Mouse (Mus musculus): ENCODE measurements at regions not wholly inside any gene's neighbourhood (a gene's known extent, or its start where the extent isn't known, plus 50 kb on each side); places are given as distances from the start of the nearest gene placed in this dataset.

GRCm38 (mm10) chr8:8376791-8377190 is 284.3 kb downstream of the Efnb2 start:
- no peak for DNase-seq

DNA sequence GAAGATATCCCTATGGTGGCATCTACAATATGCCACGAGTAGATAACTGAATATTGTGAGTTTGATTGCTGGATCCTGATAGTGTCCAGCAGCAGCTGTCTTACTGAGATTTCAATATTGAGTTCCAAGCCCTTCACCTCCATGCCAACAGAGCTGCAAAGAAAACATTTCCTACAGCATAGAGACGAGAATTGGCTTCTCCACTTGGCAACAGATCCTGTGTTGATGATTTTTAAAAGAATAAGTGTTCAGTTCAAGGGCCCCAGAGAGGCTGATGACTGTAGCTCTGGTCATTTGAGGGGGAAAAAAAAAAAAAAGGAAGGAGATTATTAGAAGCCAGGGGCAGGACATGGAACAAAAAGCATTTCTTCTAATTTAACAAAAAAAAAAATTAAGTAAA is 284.7 kb downstream of the Efnb2 start:
- DNase-seq: no peak

GRCm38 (mm10) chr8:8367282-8367871 is 293.7 kb downstream of the Efnb2 start:
- no peak for DNase-seq

DNA sequence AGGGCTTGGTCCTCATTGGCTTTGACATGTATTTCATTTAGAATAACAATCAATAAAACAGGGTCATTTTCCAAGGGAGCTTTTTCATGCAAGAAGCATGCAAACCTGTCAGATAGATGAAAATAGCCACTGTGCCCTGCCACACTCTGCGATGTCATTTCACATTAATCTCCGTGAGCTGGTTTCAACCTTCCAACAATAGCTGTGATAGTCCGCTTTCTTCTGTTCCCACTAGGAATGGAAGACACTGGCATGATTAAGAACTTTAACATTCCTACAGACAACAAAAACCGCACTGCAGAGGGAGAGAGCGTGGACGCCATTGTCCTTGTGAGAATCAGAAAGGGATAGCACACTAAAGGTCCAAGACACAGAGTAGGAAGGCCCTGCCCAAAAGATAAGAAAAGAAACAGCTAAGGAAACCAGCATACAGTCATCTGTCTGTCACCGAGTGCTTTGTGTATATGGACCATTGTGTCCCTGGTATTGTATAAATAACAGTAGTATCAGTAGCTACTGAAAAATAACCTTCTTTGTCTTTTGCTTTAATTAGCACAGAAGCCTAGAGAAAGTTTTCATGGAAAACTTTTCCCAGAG is 299.0 kb downstream of the Efnb2 start:
- DNase-seq: no peak

GRCm38 (mm10) chr8:8360586-8360985 is 300.5 kb downstream of the Efnb2 start:
- DNase-seq: no peak

DNA sequence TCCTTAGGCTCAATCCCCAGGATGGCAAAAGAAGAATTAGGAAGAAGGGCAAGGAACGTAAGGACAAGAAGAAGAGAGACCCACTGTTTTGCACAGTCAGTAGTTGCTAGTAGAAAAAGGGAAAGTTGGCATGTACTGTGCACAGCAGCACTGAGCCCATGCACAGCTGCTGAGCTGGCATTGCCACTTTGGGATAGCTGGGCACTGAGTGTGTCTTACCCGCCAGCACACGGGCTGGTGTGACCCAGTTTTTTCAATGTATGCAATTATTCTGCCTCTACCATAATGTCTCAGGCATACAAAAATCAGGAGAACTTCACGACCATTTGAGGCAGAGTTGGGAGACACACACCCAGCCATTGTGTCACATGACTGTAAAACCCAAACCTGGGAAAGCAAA is 306.1 kb downstream of the Efnb2 start:
- no peak for DNase-seq

DNA sequence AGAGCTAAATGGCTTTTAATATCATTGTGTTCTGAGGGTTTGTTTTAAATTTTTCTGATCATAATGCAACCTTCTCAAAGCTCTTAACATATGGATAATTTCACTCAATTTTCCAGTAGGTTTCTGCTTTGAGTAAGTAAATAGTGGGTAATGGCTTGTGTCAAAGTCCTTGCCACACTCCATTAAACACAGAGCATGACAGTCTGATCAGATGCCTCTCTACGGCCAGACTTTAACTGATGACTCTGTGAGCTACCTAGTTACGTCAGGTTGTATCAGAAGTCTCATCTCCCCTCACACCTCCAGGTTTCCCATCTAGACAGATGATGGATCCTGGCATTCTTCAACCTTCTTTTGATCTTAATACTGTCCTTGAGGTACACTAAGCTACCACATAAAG is 316.4 kb downstream of the Efnb2 start:
- no peak for DNase-seq

DNA sequence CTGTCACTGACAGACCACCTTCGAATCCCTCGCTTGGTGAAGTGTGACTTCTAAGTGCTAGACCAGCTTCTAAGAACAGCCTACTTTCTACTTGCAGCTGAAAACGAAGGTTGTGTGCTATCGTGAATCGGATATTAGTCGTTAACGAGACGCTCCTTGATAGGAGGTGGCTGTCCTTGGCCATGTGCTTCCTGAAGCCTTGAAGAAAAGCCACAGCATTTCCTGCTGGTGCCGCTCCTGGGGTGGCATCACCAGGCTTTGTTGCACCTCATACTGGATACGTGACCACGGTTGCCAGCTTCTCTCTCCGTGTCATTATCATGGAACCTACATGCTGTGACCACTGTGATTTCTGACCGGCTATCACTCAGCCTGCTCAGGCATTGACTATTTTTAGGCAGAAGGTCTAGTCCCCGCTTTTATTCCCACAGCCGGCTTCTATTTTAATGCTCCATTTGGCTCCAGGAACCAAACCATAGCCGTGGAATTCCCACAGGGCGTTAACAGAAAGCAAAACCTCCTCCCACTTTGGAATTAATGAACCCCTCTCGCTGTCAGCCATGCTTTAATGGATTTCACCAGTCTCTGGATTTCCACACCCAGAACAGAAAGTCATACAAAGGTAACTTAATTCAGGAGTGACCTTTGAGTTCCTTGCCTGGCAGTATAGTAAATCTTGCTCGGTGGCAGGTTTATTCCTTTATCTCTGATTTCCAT is 325.6 kb downstream of the Efnb2 start:
- peak; percentile 7 for DNase-seq

DNA sequence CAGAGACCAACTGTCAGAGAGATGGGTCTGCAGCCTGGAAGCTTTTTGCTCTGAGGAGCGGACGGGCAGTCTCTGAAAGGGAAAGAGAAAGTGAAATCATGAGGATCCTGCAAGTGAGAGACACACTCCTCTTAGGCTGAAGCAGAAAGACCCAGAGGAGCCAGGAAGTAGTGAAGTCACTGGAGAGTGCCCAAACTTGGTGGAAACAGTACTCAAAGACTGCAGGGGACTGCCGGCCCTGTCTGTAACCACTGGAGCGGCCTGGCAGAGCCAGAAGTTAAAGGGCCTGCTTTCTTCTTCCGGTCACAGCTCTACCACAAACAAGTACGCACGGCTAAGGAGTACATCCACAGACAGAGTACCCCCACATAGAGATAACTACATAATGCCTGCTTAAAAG is 326.5 kb downstream of the Efnb2 start:
- DNase-seq: peak; percentile 28

DNA sequence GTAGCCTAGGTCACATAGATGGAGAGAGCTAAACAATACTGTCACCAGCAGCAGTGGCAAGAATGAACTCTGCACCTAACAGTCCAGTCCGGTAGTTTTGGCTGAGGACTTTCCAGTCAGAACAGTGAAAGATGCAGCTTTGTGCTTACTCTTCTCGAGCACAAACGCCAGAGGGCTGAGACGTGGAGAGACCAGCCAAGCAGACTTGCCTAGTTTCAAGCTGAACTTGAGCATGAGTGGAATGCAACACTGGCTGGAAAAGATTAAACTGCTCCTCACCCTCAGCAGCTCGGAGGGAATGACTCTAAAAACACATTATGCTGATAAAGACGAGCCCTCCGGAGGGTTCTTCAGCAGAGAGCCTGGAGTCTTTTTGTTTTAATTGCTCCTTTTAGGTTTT is 329.8 kb downstream of the Efnb2 start:
- DNase-seq: no peak

GRCm38 (mm10) chr8:8328010-8328666 is 332.9 kb downstream of the Efnb2 start:
- DNase-seq: no peak

DNA sequence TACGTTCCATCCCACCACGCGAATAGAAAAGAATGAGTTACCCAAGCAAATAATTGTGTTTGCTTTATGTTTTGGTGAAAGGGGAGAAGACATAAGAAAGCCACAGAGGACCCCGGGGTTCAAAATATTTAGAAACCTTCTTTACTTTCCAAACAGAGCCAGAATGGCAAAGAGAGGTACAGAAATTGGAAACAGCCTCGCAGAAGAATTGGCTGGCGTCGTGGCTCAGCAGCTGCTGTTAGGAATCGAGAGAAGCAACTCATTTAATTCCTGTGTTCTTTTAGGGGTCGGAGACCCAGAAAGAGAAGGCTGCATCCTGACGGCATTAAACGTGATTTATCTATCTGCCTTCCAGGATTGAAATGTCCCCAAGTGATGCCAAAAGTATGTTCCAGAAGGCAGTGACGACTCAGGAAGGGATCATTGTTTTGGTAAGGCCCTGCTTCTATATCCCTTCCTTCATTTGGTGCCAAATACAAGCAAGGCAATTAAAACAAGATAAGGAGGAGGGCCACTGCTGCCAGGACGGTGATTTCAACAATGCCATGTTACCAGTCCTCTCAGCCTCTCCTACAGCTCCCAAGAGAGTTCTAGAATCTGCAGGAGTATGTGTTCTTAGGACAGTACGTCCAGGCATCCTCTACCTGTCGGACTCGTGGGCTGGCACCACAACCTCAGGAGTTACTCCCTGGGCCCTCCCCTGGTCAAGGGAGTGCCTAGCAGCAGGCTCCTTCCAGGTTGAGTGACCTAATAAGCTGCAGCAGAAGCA is 334.8 kb downstream of the Efnb2 start:
- DNase-seq: no peak

- no peak for DNase-seq
Observed at GRCm38 (mm10) chr8:8325420-8325819, 335.6 kb downstream of the Efnb2 start.

GRCm38 (mm10) chr8:8324520-8324919 is 336.5 kb downstream of the Efnb2 start:
- DNase-seq: no peak

- no peak for DNase-seq
Observed at GRCm38 (mm10) chr8:8308253-8308652, 352.8 kb downstream of the Efnb2 start.

GRCm38 (mm10) chr8:8307487-8307886 is 353.6 kb downstream of the Efnb2 start:
- no peak for DNase-seq

GRCm38 (mm10) chr8:8299965-8300767 is 360.9 kb downstream of the Efnb2 start:
- DNase-seq: no peak

DNA sequence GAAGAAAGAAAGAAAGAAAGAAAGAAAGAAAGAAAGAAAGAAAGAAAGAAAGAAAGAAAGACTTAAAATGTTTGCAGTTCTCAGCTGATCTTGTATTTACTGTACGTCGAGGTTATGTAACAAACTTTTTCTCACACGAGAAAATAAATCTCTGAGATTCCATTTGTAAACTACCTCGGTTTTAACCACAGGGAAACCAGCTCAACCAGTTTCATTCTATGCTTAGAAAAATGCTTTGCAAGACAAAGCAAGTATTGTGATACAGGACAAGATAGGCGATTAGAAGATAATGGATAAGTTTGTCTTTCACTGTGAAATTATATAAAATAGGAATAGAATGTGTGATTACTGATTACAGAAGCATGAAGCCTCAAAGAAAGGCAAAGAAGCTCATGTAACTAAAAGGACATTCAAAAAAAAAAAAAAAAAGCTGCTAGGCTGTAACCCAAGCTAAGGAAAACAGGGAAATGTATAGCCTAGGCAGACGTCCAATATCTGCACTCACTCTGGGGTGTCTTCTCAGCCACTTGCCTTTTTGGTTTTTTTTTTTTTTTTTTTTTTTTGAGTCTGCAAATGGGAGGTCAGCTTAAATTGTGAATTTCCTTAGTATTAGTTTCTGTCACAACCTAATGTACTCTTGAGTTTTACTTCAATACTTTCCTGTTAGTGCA is 368.3 kb downstream of the Efnb2 start:
- no peak for DNase-seq

DNA sequence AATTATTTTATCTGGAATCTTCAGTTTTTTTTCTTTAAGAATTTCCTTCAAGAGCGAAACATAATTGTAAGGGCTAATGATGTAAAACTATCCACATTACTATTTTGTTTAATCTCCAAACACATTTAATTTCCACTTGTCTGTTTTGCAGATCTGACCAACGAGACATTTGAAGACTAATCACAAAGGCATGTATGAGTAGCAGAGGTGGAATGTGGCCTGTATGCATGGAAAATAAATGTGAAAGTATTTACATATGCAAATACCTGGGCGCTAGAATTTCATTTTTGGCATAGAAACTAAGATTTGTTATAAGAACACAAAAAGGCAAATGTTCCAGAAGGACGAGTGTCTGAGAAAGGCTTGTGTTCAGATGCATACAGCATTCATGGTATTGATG is 375.2 kb downstream of the Efnb2 start:
- DNase-seq: no peak

DNA sequence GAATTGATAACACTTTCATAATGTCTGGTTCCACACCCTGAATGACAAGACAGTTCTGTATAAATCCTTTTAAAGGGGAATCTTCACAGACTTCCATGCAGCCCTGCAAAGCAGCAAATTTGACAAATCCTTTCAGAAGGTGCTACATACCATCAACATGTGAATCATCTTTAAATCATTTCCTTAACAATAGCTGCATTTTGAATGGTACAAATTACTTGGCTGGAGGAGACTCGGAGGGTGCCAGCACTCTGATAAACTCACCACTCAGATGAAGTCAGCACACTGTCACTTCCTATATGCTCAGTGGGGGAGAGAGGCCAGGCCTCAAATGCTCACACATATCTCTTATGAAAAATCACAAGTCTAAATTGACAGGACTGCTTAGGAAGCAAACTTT is 386.1 kb downstream of the Efnb2 start:
- DNase-seq: no peak

- DNase-seq: no peak
Observed at GRCm38 (mm10) chr8:8274211-8274641, 386.8 kb downstream of the Efnb2 start.

GRCm38 (mm10) chr8:8258855-8259254 is 402.2 kb downstream of the Efnb2 start:
- no peak for DNase-seq

Measured in kidney, adult 18-20 months (tissue).